Mouse (Mus musculus) thymus, postnatal 36 days (tissue): Measurements from ENCODE around the gene Ptpn13.

Experiments
- DNase-seq, 2 experiments: peaks; one replicate each; pipeline ENCODE4 v3.0.0; 2022; ENCODE audit warnings: mixed read lengths in 2 of 2

Ptpn13 gene

DNA sequence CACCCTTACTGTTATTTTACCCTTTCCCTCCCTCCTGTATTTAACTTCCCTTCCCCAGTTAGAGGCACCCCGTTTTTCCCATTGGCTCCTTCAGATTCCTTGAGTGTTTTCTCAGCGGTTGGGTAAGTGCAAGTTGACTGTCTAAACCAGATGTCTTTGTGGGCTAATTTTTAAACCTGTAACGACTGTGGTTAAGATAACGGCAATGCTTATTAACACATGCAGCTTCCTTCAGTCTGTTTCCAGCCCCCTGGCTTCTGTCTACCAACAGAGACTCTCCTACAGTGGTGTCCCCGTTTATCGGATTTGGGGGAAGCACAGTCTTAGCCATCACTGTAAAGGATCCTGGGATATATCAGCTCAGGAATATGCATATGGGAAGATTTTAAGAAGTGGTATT is 35.9 kb downstream of the Ptpn13 start:
- no peak for DNase-seq

DNA sequence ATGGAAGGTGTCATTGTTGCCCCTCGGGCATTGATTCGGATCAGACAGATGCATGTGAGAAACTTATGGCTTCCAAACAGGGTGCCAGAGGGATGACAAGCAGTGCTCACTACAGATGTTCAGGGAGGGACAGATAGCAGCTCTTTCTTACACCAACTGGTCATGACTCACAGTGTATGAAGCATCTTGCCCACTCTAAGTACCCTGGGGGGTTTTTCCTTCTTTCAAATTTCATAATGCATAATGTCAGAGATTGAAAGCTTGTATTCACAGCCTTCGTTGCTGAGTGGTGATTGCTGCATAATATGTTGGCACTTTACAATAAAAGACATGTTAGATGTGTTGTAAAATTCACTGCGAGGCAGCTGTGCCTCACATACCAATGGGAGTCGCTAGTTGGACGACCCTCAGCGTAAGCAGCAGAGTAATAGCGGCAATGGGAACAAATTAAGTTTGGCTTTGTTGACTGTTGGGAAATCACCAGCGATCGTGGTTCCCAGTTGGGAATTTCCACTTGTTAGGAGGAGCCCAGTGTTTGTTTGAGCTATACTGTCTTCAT is 38.7 kb downstream of the Ptpn13 start:
- no peak for DNase-seq

DNA sequence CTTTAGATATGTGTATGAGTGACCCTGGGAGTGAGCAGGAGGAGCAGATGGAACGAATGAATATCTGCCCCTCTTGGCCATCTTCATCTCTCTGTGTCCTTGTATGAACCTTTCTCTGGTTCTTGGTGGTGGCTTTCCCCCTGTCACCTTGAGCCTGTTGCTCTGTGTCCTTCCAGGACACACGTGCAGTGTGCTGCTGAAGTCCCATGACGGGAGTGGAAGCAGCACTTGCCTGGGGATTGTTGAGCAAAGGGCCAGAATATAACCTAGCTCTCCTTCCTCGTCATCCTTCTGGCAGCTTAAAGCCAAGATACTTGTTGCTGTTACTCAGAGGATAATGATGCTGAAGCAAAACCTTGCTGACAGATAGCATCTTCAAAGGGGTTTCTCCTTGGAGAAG is 39.3 kb downstream of the Ptpn13 start:
- DNase-seq, result no peak

DNA sequence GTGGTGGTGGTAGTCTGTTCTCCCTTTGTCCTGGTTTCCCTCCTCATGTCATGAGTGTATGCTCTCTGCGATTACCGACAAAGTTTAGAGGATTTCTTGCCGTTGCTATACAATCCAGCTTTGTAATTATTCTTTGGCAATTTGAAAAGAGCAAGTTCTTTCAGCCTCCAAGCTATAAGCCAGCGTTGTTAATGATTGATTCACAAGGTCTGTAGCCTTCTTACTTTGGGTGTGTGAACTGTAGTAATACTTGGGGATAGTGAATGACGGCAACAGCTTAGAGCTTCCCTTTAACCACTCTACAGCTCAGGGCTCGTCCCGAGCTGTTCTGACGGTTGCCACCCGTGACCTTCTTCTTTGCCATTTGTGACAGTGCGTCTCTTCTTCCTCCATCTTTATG is 39.8 kb downstream of the Ptpn13 start:
- no peak for DNase-seq

DNA sequence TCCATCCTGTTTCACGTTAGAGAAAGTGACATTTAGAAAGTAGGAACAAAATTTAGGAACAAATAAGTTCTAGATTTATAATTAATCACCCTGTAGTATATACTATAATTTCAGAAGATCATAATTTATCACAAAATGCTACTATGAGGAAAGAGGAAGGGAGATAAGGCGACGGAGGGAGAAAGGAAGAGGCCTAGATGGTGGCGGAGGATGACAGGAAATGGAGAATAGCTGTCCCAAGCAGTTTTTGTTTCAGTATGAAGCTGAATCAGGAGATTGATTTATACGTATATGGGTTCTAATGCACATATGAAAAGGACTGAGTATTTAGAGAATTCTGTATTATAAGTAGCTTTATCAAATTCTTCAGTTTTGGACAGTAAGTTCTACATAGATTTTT is 47.7 kb downstream of the Ptpn13 start:
- DNase-seq, result no peak

DNA sequence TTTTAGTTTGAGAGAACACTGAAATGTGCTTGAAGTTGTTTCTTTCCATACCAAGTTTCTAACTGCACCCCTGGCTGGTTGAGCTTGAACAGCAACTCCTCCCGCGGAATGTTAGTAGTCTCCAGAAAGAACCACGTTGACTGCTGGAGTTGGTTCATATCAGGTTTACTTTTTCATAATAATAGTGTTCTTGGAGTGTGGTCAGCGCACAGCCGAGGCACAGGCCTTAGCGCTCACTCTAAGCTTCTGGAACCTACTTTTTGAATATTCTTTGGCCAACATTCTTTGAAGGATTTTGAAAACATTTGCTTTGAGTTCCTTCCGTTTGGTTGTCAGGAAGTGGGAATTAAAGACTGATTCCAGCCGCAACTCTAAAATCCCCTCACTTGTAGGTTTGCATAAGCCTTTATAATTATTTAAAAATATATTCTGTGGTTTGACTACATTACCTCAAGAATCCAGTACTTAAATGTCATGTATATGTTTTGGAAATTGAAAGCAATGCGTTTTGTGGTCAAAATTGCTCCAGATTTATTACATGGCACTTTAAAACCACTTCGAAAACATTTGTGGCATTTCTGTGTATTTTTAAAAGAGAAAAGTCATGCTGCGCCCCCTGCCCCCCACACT is 48.6 kb downstream of the Ptpn13 start:
- DNase-seq, result no peak

DNA sequence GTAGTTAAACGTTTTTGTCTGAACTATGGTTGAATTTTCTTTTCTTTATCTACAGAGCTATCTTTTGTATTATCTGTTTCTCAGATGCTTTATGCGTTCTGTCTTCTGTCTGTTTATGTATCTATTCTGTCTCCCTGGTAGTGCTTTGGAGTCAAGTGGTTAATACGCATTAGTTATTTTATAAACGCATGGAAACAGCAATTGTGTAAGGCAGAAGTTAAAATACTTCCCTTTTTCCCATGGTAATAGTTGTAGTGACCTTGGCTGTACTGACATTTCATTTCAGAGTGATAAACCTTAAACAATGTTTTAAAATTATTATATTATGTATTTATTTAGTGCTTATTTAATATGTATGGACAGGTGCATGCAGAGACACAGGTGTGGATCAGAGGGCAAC is 49.3 kb downstream of the Ptpn13 start:
- no peak for DNase-seq

DNA sequence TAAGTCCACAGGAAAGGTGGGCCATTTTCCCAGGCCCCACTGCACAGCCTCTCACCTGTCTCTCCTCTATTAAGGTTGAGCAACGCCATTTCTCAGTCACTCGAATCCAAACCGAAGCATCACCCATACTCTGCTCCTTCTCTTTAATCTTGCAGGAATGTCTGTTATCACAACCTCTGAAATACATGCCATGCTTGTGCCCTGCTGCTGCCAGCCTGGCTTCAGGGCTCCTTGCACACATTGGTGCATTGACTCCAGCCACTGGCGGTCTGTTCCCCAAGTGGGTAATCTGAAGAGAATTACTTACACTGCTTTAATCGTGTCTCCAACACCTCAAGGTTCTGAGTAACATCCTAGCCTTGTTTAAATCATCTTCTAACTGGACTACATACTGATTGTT is 50.5 kb downstream of the Ptpn13 start:
- no peak for DNase-seq

DNA sequence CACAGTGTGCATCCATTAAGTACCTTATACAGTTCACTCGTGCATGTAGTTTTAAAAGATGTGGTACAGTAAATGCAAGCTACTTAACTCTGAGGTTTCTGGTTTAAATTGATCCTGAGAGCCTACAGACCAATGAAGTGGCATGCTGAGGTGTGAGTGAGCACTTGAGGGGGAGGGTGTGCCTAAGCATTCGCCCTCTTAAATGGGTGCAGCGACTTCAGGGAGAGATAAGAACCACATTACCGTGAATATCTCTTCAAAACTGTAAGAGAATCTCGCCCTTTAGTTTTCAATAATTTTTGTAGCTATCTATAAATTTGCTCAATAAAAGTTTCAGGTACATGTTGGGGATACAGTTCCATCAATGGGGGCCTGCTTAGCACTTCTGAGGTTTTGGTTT is 54.5 kb downstream of the Ptpn13 start:
- no peak for DNase-seq

DNA sequence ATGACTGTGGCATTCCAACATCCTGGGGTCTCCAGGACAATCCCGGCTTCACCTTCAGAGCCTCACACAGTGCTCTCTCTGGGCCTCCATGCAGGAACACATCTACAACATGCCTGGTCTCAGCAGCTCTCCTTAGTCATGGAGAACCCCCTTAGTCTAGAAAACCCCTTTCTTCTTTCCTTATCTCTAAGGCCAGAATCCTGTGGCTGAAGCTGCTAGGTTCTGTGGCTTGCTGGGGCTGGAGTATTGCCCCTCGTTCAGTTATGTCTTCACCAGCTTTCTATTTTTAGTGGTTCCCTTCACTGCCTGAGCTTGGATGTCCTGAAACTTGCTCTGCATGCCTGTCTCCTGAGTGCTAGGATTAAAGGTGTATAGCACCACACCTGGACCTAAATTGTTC is 56.2 kb downstream of the Ptpn13 start:
- no peak for DNase-seq

DNA sequence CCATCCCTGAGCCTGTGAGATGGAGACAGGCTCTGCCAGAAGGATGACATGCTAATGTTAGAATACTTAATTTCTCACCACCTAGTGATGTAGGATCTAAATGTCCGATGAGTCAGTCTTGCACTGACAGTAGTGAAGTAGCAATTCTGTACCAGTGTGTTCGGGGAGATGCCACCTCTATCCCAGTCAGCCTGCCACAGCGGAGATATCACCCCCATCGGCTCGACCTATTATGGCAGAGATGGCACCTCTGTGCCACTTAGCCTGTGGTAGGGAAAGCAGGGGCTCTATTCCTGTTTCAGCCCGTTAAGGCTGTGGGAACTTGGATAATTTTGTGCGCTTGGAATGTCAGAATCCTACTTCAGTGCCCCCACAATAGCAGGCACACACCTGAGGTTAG is 62.0 kb downstream of the Ptpn13 start:
- DNase-seq, result no peak

DNA sequence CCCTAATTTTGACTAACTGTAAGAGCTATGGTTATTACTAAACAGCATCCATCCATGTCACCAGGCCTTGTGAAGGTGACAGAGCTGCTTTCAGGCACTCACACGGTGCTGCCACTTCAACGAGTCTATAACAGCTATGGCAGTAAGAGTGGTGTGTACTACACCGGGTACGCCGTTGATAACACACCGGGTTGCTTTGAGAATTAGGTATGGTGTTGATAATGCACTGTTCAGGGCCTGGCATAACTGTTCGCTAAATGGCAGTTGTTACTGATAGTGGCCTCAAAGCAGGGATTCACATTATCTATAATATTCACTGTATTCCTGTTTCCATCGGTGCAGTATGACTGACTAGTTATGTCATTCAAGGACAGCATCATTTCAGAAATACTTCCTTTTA is 66.0 kb downstream of the Ptpn13 start:
- DNase-seq, result no peak

DNA sequence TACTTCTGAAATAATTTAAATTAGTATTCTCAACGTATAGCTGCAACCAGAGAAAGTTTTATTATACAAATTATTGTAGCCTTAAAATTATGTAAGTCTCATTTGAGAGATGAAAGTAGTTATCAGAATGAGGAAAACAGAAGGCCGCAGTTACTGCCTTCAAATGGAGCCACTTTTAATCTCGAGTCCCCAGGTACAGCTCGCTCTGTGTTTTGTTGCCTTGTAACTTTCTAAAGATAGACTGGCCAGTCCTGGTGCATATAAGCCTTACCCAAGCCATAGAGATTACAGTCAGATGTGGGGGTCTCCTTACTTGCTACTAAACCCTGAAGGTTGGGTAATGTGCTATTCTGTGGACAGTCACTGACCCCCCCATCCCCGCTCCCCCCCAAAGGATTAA is 66.8 kb downstream of the Ptpn13 start:
- DNase-seq, result no peak

DNA sequence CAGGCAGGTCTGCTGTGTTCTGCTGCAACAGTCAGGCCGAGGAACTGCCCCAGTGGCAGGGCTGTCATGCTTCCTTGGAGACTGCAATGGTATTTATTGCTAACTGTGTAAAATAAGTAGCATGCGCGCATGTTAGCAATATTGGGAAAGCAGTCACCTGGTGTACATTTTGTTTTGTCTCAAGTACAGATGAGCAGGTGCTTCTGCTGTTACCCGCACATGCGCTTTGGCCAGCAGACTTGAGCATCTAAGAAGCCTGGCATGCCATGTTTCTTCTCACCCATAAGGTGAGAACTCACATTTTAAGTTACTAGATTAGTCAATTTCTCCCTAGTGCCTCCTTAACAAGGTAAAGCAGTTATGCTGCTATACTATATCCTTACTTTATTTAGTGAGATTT is 72.1 kb downstream of the Ptpn13 start:
- DNase-seq, result no peak

DNA sequence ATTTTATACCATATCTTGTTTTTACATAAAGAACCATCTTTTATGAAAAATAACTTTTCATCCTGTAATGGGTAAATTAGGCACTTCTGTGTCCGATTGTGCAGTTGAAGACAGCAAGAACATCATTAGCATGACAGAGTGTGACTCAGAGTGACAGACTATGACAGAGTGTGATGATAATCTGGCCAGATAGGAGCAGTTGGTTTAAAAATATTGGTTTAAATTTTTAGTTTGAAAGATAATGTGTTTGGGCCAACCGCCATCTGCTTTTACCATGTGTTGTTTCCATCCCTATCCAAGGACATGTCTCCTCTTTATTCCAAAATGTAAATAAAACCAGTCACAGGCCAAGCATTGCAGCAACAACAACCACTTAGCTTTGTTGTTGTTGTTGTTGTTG is 72.5 kb downstream of the Ptpn13 start:
- no peak for DNase-seq

DNA sequence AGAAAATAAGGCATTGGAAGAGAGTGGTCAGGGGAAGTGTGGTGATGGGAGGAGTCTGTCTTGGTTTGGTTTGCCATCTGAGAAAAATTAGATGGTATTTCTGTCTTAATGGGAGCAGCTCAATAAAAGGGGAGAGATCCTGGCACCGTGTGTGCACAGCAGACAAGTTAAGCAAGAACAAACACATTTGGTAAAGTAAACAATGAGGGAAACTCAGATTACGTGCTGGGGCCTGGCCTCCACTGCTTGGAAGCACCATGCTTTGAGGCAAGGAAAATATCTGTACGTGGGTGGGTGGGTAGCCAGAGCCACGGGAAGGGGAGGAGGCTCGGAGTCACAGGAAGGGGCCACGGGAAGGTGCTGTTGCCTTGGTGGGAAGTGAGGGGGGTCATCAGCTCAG is 74.3 kb downstream of the Ptpn13 start:
- DNase-seq, result no peak

DNA sequence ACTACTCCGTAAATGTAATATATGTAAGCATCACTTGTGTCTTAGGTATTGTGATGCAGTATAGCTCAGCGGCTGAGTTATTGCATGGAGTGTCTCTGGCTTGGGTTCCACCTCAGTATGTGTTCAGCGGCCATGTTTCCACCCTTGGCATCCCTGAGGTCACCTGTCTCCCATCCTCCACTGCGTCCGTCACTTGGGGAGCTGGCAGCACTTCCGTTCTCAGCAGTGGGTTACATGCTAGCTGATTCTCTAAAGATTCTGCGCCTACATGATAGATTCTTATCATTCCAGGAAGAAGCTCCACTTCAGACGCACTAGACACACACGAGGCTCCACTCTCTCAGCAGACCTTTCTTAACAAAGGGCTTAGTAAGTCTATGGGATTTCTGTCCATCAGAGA is 76.1 kb downstream of the Ptpn13 start:
- DNase-seq, result no peak

DNA sequence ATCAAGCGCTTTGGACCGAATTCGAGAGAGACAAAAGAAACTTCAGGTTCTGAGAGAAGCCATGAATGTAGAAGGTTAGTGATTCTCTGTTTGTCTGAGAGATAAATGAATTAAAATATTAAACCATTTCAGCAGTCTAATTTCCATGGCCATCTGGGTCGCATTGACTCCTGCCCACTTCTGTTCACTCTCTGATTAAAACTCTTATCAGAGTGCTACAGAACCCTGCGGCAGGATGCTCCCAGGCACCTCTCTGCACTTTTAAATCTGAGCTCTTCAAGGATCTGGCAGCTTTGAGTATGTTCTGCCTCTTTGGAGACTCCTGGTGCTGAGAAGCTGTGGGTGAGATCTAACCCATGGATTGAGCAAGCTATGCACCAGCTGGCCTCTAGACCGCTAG is 76.8 kb downstream of the Ptpn13 start:
- no peak for DNase-seq

DNA sequence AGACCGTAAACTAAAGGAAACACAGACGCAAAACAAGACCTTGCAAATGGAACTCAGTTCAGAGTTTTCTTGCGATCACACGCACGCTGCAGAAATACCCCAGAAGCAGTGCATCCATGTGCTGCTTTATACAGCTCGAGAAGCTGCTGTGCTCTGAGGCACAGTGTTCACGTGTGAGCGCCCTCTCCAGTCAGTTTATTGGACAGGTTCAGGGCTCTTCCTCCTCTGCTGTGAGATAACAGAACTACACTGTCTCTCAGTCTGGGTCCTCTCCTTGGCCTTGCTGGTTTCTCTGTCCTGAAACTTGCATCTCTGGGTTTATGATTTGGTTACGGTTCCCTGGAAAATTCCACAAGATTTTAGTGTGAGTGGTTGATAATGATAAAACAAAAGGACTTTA is 88.2 kb downstream of the Ptpn13 start:
- DNase-seq, result no peak

DNA sequence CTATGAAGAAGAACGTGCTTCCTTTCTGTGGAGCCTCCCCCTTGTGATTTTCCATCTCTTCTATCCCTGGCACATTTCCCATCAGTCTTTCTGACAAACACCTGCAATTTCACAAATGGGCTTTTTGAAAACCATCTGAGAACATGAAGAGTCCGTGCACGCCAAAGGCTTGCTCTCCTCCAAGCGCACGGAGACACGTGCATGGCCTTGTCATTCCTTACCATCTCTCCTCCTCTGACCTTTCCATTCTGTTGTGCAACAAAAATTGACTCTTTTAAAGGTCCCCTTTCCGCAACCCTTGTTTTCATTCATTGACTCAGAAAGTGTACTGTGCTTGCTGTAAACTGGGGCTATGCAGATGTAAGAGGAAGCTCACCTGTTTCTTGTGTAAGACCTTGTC is 89.4 kb downstream of the Ptpn13 start:
- DNase-seq, result no peak

DNA sequence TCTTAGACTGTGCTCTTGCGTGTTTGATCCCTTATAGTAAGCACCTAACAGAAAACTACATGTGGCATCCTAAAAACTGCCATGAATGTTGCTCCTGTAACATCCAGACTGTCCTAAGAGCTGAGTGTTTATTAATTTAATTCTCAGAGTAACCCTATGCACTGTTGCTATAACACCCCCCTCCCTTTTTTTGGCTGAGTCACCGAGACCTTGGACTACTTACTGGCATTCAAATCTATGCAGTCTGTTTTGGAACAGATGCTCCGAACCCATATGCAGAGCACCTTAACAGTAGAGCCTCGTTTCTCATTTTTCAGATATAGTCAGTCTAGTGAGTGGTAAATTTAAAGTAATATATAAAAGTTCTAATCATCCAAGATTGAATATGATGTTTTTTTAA is 90.9 kb downstream of the Ptpn13 start:
- DNase-seq, result no peak

DNA sequence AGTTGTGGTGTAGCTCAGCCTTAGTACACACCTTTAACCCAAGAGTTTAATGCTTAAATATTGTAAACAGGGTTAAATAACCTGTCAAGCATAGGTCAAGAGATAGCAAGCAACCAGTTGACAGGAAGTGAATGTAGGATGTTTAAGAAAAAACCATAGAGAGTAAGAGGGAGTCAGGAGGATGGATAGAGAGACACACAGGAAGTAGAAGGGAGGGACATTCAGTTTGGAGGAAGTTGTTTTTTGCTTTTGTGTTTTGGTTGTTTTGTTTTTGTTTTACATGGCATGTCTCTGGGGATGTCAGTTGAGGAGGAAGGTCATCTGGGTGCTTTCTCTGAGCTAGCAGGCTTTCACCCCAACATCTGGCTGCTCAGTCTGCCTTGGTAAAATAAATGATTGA is 91.6 kb downstream of the Ptpn13 start:
- DNase-seq, result no peak

DNA sequence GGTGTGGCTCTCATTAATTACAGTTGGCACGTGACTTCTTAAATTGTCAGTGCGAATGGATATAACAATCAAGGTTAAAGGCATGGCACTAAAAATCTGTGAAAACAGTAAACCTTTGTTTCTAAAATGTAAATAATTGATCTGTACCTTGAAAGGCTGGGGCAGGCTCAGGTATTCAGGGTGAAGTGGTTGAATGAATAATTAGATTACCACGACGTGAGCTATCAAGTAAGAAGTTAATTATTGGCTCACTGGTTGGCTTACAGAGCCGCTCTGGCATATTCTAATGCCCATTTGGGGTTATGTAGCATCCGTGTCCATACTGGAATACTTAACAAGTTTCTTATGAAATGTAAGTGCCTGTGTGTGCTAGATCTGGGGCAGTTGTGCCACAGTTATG is 92.6 kb downstream of the Ptpn13 start:
- DNase-seq, result no peak

DNA sequence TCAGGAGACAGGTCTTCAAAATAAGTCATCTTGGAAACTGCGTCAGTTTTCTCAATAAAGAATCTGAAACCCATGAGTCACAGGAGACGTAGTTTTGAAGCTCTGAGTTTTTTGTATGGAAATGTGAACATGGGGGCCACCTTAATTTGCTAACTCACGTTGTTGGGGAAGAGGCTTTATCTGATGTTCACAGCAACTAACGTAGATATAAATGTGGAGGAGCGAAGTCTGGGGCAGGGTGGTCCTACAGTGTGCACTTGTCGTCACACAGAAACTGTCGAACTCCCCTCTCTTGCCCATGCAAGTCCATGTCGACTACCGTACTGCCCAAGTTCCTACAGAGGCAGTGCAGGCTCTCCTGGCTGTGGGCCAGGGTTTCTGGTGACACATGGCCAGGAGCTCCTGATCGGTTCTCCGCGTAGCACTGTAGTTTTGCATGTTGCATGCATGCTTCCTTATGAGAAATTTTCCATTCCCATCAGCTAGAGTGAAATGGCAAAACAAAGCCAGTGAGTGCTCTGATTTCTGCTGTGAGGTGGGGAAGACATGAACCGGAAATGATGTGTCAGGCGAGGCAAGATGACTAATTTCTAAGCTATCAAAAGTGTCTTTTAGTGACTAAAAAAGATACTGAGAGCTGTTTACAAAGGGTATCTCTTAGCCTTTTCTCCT is 93.9 kb downstream of the Ptpn13 start:
- DNase-seq, result no peak

DNA sequence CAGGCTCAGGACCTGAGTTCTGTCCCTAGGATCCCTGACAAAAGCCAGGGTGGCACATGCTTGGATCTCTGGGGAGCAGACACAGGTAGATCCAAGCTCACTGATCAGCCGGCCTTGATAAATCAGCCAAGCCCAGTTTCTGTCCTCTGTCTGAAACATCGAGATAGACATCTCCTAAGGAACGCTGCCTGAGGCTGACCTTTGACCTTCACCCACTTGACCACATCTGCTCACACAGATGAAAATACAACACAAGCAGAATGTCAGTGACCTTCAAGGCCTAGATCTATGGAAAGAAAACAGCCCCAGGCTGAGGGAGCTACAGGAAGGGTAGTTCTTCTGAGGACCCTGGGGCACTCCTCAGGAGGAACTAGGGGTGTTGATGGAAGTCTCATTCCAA is 97.4 kb downstream of the Ptpn13 start:
- DNase-seq, result no peak
